Mouse (Mus musculus): ENCODE data around the gene Gm20605.

Gene Gm20605

GRCm38 (mm10) chr5:137628498-137629305 lies at the start of gene Gm20605, which contains the start of the genes Fbxo24 and Lrch4:
Gene Gm20605 (plus strand): TSS chr5:137629175.
Gene Fbxo24 (minus strand): TSS chr5:137629002.
Gene Lrch4 (plus strand): TSS chr5:137629121.
- DNase-seq, result peak; percentile 98 to 100

GRCm38 (mm10) chr5:137580246-137580645 lies 48.7 kb upstream of the Gm20605 start:
- DNase-seq, result no peak

GRCm38 (mm10) chr5:137582702-137583101 lies 46.3 kb upstream of the Gm20605 start:
- DNase-seq, result no peak

GRCm38 (mm10) chr5:137583670-137584169 lies 45.3 kb upstream of the Gm20605 start:
- DNase-seq, result peak; percentile 50 to 66

- peak; percentile 82 to 89 for DNase-seq
These were observed 44.0 kb upstream of the Gm20605 start for GRCm38 (mm10) chr5:137584976-137585375.

GRCm38 (mm10) chr5:137590507-137590906 lies 38.5 kb upstream of the Gm20605 start:
- no peak for DNase-seq

GRCm38 (mm10) chr5:137595921-137596320 lies 33.1 kb upstream of the Gm20605 start:
- DNase-seq, result no peak

GRCm38 (mm10) chr5:137596601-137597261 lies 32.2 kb upstream of the Gm20605 start:
- DNase-seq, result peak; percentile 14 to 47

- DNase-seq, result no peak
These were observed 31.4 kb upstream of the Gm20605 start for GRCm38 (mm10) chr5:137597625-137598024.

GRCm38 (mm10) chr5:137598100-137598826 lies 30.7 kb upstream of the Gm20605 start:
- DNase-seq, result no peak

- DNase-seq, result peak; percentile 15 to 40
These were observed 29.4 kb upstream of the Gm20605 start for GRCm38 (mm10) chr5:137599600-137599999.

GRCm38 (mm10) chr5:137600281-137600618 lies 28.7 kb upstream of the Gm20605 start:
- DNase-seq, result no peak

GRCm38 (mm10) chr5:137600619-137601364 lies 28.2 kb upstream of the Gm20605 start, which contains the start of gene Mospd3:
Gene Mospd3 (minus strand): TSS chr5:137601058.
- peak; percentile 98 for DNase-seq

- peak; percentile 50 to 64 for DNase-seq
These were observed 27.6 kb upstream of the Gm20605 start for GRCm38 (mm10) chr5:137601365-137601729.

GRCm38 (mm10) chr5:137607860-137608653 lies 20.9 kb upstream of the Gm20605 start:
- peak in 1 of 2 experiments; percentile 10 for DNase-seq

- DNase-seq, result peak; percentile 28 to 51
These were observed 20.3 kb upstream of the Gm20605 start for GRCm38 (mm10) chr5:137608654-137609190.

GRCm38 (mm10) chr5:137609292-137609691 lies 19.7 kb upstream of the Gm20605 start:
- DNase-seq, result no peak

GRCm38 (mm10) chr5:137610056-137610455 lies 18.9 kb upstream of the Gm20605 start:
- no peak for DNase-seq

- peak; percentile 85 to 92 for DNase-seq
These were observed 18.3 kb upstream of the Gm20605 start for GRCm38 (mm10) chr5:137610548-137611244.

GRCm38 (mm10) chr5:137611245-137611602 lies 17.8 kb upstream of the Gm20605 start:
- DNase-seq, result peak; percentile 81 to 88

GRCm38 (mm10) chr5:137613076-137613475 lies 15.9 kb upstream of the Gm20605 start:
- no peak for DNase-seq
